Mouse (Mus musculus): ENCODE data around the gene Kdsr. TPM values are rescaled to one million over a fixed set of nuclear protein-coding genes. Genes with fewer than 3 reads are reported as not detected.
A peak's percentile ranks its signal among the peaks of the same experiment; 100 is the strongest.

Kdsr gene
- 10.8 and 11.3 TPM in 2 replicates for polyA plus RNA-seq (2015; fragmentation: Nextera tagmentation; extraction: Ambion mirVana)

DNA sequence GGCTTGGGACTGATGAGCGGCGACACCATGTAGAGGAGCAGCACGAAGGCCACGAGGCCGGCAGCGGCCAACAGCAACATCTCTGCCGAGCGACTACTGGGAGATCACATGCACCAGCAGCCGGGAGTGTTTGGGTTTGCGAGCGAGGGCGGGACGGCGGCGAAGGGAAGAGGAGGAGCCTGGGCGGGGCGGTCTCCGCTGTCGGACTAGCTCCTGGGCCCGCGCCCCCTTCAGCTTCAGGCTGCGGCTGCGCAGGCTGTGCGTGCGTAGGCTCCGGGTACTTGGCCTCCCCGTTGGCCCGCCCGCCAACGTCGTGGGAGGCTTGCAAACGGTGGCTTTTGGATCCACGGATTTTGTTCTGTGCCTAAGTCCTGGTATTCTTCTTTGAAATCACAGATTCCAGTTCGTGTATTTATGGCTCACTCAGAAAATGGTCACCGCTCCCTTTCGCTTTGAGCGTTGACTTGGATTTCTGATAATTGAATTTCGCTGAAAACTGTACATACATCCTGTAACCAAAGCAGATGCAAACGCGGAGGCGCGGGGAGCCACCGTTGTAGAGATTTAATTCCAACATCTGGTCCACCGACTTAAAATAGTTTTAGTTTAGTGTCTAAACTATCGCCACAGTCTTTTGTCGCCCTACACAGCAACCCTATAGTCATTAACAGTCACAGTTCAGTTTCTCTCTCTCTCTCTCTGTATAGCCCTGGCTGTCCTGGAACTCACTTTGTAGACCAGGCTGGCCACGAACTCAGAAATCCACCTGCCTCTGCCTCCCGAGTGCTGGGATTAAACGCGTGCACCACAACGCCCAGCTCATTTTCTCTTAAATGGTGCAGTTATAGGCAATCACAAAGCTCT lies at the start of gene Kdsr:
Gene Kdsr (minus strand): TSS at position 156 of the 864 bp plus-strand sequence.
- H3K9ac ChIP-seq (ENCODE audit: low read depth, low read length): peak within 1 kb of the TSS; percentile 74
- H3K4me1 ChIP-seq (replicated peaks; ENCODE audit: control insufficient read depth, insufficient read depth, low read length): peaks cover 4% of the 10 kb centered on the region
- peak; percentile 98 for ATAC-seq
- H3K27me3 ChIP-seq (replicated peaks; ENCODE audit: control insufficient read depth, insufficient read depth, low read length): no peaks in the 10 kb centered on the region
- H3K4me3 ChIP-seq (ENCODE audit: low read depth, low read length): peak within 1 kb of the TSS; percentile 69
- H3K4me2 ChIP-seq (replicated peaks; ENCODE audit: low read depth): peak within 1 kb of the TSS; percentile 97
- H3K9me3 ChIP-seq (ENCODE audit: control insufficient read depth): no peaks in the 10 kb centered on the region
- H3K27ac ChIP-seq (ENCODE audit: low read depth, low read length): peak within 1 kb of the TSS; percentile 90
- WGBS: 1% methylated on average over 48 of the region's 51 CpGs
- peak; percentile 49 for TF ChIP-seq CTCF (IDR thresholded peaks at IDR 0.05; ENCODE audit: low read depth)
- H3K36me3 ChIP-seq (ENCODE audit: control insufficient read depth, insufficient read depth): no peaks in the 10 kb centered on the region; the same call in 1 of the 2 replicates

DNA sequence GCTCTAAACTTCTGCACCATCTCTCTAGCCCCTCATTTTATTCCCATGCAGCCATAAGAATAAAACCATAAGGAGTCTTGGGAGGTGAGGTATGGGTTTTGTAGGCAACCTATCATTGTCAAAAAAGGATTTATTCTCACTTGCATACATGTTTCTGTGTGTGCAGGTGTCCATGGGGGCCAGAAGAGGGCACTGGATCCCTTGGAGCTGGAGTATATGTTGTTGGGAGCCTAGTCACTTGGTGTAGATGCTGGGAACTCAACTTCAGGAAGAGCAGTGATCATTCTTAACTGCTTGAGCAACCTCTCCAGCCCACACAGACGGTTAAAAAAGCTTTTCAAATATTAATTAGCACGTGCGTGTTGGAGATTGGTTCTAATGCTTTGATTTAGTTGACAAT lies 40.4 kb upstream of the Kdsr start:
- ATAC-seq: no peak
- Histone ChIP-seq H3K4me2 (replicated peaks; ENCODE audit: low read depth) (no peak overlapping the region), H3K9me3 (ENCODE audit: control insufficient read depth) (no peaks in the 10 kb centered on the region), H3K27ac (ENCODE audit: low read depth, low read length) (no peak overlapping the region), H3K4me1 (replicated peaks; ENCODE audit: control insufficient read depth, insufficient read depth, low read length) (peaks cover 8% of the 10 kb centered on the region), H3K36me3 (ENCODE audit: control insufficient read depth, insufficient read depth) (no peaks in the 10 kb centered on the region), H3K27me3 (replicated peaks; ENCODE audit: control insufficient read depth, insufficient read depth, low read length) (no peaks in the 10 kb centered on the region), H3K4me3 (ENCODE audit: low read depth, low read length) (no peak overlapping the region), H3K9ac (ENCODE audit: low read depth, low read length) (no peak overlapping the region)
- peak; percentile 60 for TF ChIP-seq CTCF (IDR thresholded peaks at IDR 0.05; ENCODE audit: low read depth)
- WGBS: 82% methylated on average over 3 of the region's 3 CpGs

GRCm38 (mm10) chr1:106799406-106799805 lies 39.9 kb upstream of the Kdsr start:
- H3K4me2 ChIP-seq (replicated peaks; ENCODE audit: low read depth): no peak overlapping the region
- no peaks in the 10 kb centered on the region for H3K27me3 ChIP-seq (replicated peaks; ENCODE audit: control insufficient read depth, insufficient read depth, low read length)
- H3K36me3 ChIP-seq (ENCODE audit: control insufficient read depth, insufficient read depth): no peaks in the 10 kb centered on the region
- ATAC-seq: no peak
- no peak for TF ChIP-seq CTCF (IDR thresholded peaks at IDR 0.05; ENCODE audit: low read depth)
- H3K9ac ChIP-seq (ENCODE audit: low read depth, low read length): no peak overlapping the region
- H3K4me1 ChIP-seq (replicated peaks; ENCODE audit: control insufficient read depth, insufficient read depth, low read length): peaks cover 8% of the 10 kb centered on the region
- no peaks in the 10 kb centered on the region for H3K9me3 ChIP-seq (ENCODE audit: control insufficient read depth)
- WGBS: 56% methylated on average over 1 of the region's 1 CpGs
- H3K27ac ChIP-seq (ENCODE audit: low read depth, low read length): no peak overlapping the region
- no peak overlapping the region for H3K4me3 ChIP-seq (ENCODE audit: low read depth, low read length)

GRCm38 (mm10) chr1:106796987-106797779 lies 37.7 kb upstream of the Kdsr start:
- Histone ChIP-seq H3K4me1 (replicated peaks; ENCODE audit: control insufficient read depth, insufficient read depth, low read length) (peaks cover 8% of the 10 kb centered on the region), H3K4me2 (replicated peaks; ENCODE audit: low read depth) (peak overlapping the region; percentile 69), H3K9ac (ENCODE audit: low read depth, low read length) (peak overlapping the region; percentile 100; the same call in 1 of the 2 replicates), H3K4me3 (ENCODE audit: low read depth, low read length) (peak overlapping the region; percentile 98), H3K27ac (ENCODE audit: low read depth, low read length) (0 out of 2 replicates have a peak overlapping the region, but pooled peaks have one; percentile 98), H3K9me3 (ENCODE audit: control insufficient read depth) (no peaks in the 10 kb centered on the region), H3K36me3 (ENCODE audit: control insufficient read depth, insufficient read depth) (no peaks in the 10 kb centered on the region; the same call in 1 of the 2 replicates), H3K27me3 (replicated peaks; ENCODE audit: control insufficient read depth, insufficient read depth, low read length) (no peaks in the 10 kb centered on the region)
- TF ChIP-seq CTCF (IDR thresholded peaks at IDR 0.05; ENCODE audit: low read depth): no peak
- ATAC-seq: peak; percentile 36; the same call in 1 of the 2 replicates
- WGBS: 58% methylated on average over 7 of the region's 7 CpGs

GRCm38 (mm10) chr1:106796542-106796924 lies 37.0 kb upstream of the Kdsr start, which contains the start of gene Vps4b:
TSS of gene Vps4b (minus strand) at chr1:106796728.
- under 1% methylated on average over 23 of the region's 23 CpGs for WGBS
- no peaks in the 10 kb centered on the region; the same call in 1 of the 2 replicates for H3K36me3 ChIP-seq (ENCODE audit: control insufficient read depth, insufficient read depth)
- H3K9ac ChIP-seq (ENCODE audit: low read depth, low read length): peak within 1 kb of the TSS; percentile 100
- H3K9me3 ChIP-seq (ENCODE audit: control insufficient read depth): no peaks in the 10 kb centered on the region
- H3K27me3 ChIP-seq (replicated peaks; ENCODE audit: control insufficient read depth, insufficient read depth, low read length): no peaks in the 10 kb centered on the region
- H3K27ac ChIP-seq (ENCODE audit: low read depth, low read length): peak within 1 kb of the TSS; percentile 98
- ATAC-seq: peak; percentile 99
- no peak for TF ChIP-seq CTCF (IDR thresholded peaks at IDR 0.05; ENCODE audit: low read depth)
- H3K4me3 ChIP-seq (ENCODE audit: low read depth, low read length): peak within 1 kb of the TSS; percentile 98
- peaks cover 8% of the 10 kb centered on the region for H3K4me1 ChIP-seq (replicated peaks; ENCODE audit: control insufficient read depth, insufficient read depth, low read length)
- peak within 1 kb of the TSS; percentile 69 for H3K4me2 ChIP-seq (replicated peaks; ENCODE audit: low read depth)

Measured in intestine, postnatal 0 days (tissue).